Mouse (Mus musculus) adrenal gland, postnatal 25 days (tissue): ENCODE measurements at regions not wholly inside any gene's neighbourhood (a gene's known extent, or its start where the extent isn't known, plus 50 kb on each side); places are given as distances from the start of the nearest gene placed in this dataset.
A peak's percentile ranks its signal among the peaks of the same experiment; 100 is the strongest.

Experiments used
- DNase-seq: peaks from one replicate; pipeline ENCODE4 v3.0.0; 2021; ENCODE audit warnings: mixed read lengths

GRCm38 (mm10) chr13:53996867-53997266, 58.6 kb downstream of the Drd1 start:
- no peak for DNase-seq

- no peak for DNase-seq
Measured at GRCm38 (mm10) chr13:53992863-53993451, 62.5 kb downstream of the Drd1 start.

GRCm38 (mm10) chr13:53979226-53979625, 76.3 kb downstream of the Drd1 start:
- DNase-seq = no peak

- DNase-seq = no peak
Measured at GRCm38 (mm10) chr13:53969421-53969820, 86.1 kb downstream of the Drd1 start.

- DNase-seq = no peak
Measured at GRCm38 (mm10) chr13:53956167-53956566, 99.3 kb downstream of the Drd1 start.

GRCm38 (mm10) chr13:53948056-53948455, 107.4 kb downstream of the Drd1 start:
- DNase-seq = peak; percentile 6

- DNase-seq = no peak
Measured at GRCm38 (mm10) chr13:53945681-53946080, 109.8 kb downstream of the Drd1 start.

- no peak for DNase-seq
Measured at GRCm38 (mm10) chr13:53941005-53941747, 114.3 kb downstream of the Drd1 start.

GRCm38 (mm10) chr13:53935174-53935699, 120.3 kb downstream of the Drd1 start:
- no peak for DNase-seq

- DNase-seq = no peak
Measured at GRCm38 (mm10) chr13:53934457-53934856, 121.0 kb downstream of the Drd1 start.

GRCm38 (mm10) chr13:53926128-53926527, 129.4 kb downstream of the Drd1 start:
- DNase-seq = no peak

- DNase-seq = no peak
Measured at GRCm38 (mm10) chr13:53924433-53924832, 131.1 kb downstream of the Drd1 start.

- DNase-seq = no peak
Measured at GRCm38 (mm10) chr13:53923721-53924374, 131.7 kb downstream of the Drd1 start.

- no peak for DNase-seq
Measured at GRCm38 (mm10) chr13:53921796-53922195, 133.7 kb downstream of the Drd1 start.

- DNase-seq = peak; percentile 8
Measured at GRCm38 (mm10) chr13:53919851-53920381, 135.6 kb downstream of the Drd1 start.

- no peak for DNase-seq
Measured at GRCm38 (mm10) chr13:53915456-53915855, 140.0 kb downstream of the Drd1 start.

- no peak for DNase-seq
Measured at GRCm38 (mm10) chr13:53914434-53914833, 141.1 kb downstream of the Drd1 start.

GRCm38 (mm10) chr13:53913501-53913900, 142.0 kb downstream of the Drd1 start:
- no peak for DNase-seq

GRCm38 (mm10) chr13:53911846-53912245, 143.7 kb downstream of the Drd1 start:
- no peak for DNase-seq

- DNase-seq = no peak
Measured at GRCm38 (mm10) chr13:53911261-53911660, 144.2 kb downstream of the Drd1 start.

GRCm38 (mm10) chr13:53910251-53910650, 145.3 kb downstream of the Drd1 start:
- DNase-seq = no peak

- no peak for DNase-seq
Measured at GRCm38 (mm10) chr13:53904471-53904870, 151.0 kb downstream of the Drd1 start.

- no peak for DNase-seq
Measured at GRCm38 (mm10) chr13:53903626-53904025, 151.9 kb downstream of the Drd1 start.
